Mouse (Mus musculus): ENCODE data around the gene Hoxd10. TPM values are rescaled to one million over a fixed set of nuclear protein-coding genes. Genes with fewer than 3 reads are reported as not detected.
A peak's percentile ranks its signal among the peaks of the same experiment; 100 is the strongest.

The Hoxd10 gene
- polyA plus RNA-seq, 1 experiment from 2014 or later, result 90.2 TPM

DNA sequence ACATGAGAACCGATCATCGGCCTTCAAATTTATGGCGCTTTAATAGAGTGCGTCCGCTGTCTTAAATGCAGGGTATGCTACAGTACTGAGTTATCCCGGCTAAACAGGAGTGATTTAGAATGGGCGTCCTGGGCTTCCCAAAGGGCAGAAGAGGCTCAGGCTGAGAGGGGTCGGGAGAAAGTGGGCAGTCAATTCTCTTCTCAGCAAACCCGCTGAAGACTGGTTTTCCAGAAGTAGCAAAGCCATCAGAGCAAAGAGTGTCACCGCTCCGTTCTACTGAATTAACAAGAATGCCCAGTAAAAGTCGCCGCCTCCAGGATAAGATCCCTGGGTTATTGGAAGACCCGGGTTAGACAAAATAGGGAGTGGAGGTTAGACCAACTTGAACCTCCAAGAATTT lies 48.1 kb downstream of the Hoxd10 start:
- Histone ChIP-seq H3K4me1 (ENCODE audit: control insufficient read depth, insufficient read depth, low read length) (peaks cover 65% of the 10 kb centered on the region), H3K36me3 (ENCODE audit: control insufficient read depth, insufficient read depth, low read length) (peaks cover 7% of the 10 kb centered on the region; the same call in 1 of the 2 replicates), H3K9ac (replicated peaks; ENCODE audit: low read depth, low read length) (peak overlapping the region; percentile 55; the same call in 1 of the 2 replicates), H3K27me3 (ENCODE audit: control insufficient read depth, insufficient read depth, low read length) (no peaks in the 10 kb centered on the region), H3K4me2 (ENCODE audit: low read depth, low read length) (peak overlapping the region; percentile 66), H3K9me3 (ENCODE audit: control insufficient read depth, low read length) (no peaks in the 10 kb centered on the region), H3K27ac (ENCODE audit: low read depth, low read length) (peak overlapping the region; percentile 92), H3K4me3 (ENCODE audit: low read depth, low read length) (peak overlapping the region; percentile 27)
- ATAC-seq (ENCODE audit: low read depth), result no peak
- 3% methylated on average over 14 of the region's 14 CpGs for WGBS

DNA sequence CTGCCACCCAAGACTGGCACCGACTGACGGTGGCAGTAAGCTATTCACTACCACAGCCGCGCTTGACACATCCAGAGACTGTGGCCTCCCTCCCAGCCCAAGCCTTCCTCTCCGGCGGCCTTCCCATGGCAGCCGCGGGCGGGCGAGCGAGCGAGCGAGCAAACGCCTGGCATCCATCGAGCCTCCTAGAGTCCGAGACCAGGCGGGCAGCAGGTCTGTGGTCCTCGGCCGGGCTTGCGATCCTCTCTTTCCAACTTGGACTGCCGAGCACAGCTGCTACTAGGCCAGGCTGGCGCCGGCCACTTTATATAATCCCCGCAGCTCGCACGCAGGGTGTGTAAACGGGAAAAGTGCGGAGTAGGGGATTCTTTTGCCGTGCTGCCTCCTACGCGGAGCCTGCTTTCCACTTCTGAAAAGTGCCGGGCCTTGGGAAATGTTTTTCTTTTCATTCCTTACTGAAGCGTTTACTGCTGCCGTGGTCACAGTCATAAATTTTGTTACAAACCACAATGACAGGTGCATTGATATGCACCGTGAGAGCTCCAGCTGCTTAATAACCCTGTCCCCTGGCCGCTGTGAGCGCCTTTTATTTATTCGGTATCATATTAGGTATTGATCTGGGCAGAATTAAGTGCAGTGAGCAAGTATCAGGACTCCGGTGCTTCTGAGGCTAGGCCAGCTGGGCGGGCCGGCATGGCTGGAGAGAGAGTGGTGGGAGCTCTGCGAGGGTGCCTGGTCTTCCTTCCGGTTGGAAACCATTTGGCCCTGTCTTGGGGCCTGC lies 48.8 kb downstream of the Hoxd10 start:
- Histone ChIP-seq H3K4me2 (ENCODE audit: low read depth, low read length) (peak overlapping the region; percentile 66), H3K36me3 (ENCODE audit: control insufficient read depth, insufficient read depth, low read length) (0 out of 2 replicates have a peak, but pooled peaks cover 3% of the 10 kb centered on the region), H3K4me3 (ENCODE audit: low read depth, low read length) (peak overlapping the region; percentile 27), H3K27ac (ENCODE audit: low read depth, low read length) (peak overlapping the region; percentile 92), H3K9ac (replicated peaks; ENCODE audit: low read depth, low read length) (peak overlapping the region; percentile 55), H3K9me3 (ENCODE audit: control insufficient read depth, low read length) (no peaks in the 10 kb centered on the region), H3K27me3 (ENCODE audit: control insufficient read depth, insufficient read depth, low read length) (no peaks in the 10 kb centered on the region), H3K4me1 (ENCODE audit: control insufficient read depth, insufficient read depth, low read length) (peaks cover 65% of the 10 kb centered on the region)
- under 1% methylated on average over 43 of the region's 43 CpGs for WGBS
- ATAC-seq (ENCODE audit: low read depth), result peak; percentile 41; the same call in 1 of the 2 replicates

DNA sequence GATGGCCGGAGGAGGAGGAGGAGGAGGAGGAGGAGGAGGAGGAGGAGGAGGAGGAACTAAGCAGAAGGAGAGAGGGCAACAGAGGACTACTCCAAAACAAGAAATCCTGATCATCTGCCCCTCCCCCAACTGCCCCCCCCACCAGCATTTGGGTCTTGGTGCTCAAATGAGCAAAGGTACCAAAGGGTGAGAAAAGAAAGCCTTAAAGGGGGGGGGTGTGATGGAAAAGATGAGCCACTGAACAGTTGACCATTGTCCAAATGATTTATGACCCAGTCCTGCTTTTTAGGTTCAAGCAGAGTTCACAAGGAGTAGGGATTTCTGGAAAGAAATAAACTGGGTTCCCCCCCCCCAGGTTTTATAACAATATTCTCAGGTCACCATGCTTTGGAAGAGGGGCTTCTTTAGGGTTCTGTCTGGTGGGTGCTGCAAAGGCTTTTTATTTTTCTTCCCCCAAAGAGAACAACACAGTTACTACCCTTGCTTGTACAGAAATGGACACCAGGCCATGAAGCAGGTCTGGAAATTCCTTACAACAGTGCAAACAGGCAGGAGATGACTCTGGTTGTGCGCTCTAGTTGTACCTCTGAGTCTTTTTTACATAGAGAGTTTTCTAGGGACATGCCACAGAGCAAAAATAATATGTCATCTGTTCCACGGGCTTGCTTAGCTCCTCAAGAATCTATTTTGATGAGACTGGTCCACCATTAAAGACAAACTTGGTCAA lies 49.7 kb downstream of the Hoxd10 start:
- no peak overlapping the region for H3K4me3 ChIP-seq (ENCODE audit: low read depth, low read length)
- H3K27me3 ChIP-seq (ENCODE audit: control insufficient read depth, insufficient read depth, low read length), result no peaks in the 10 kb centered on the region
- no peak for ATAC-seq (ENCODE audit: low read depth)
- 31% methylated on average over 2 of the region's 3 CpGs for WGBS
- no peak overlapping the region for H3K9ac ChIP-seq (replicated peaks; ENCODE audit: low read depth, low read length)
- H3K9me3 ChIP-seq (ENCODE audit: control insufficient read depth, low read length), result no peaks in the 10 kb centered on the region
- no peak overlapping the region for H3K4me2 ChIP-seq (ENCODE audit: low read depth, low read length)
- H3K27ac ChIP-seq (ENCODE audit: low read depth, low read length), result peak overlapping the region; percentile 25; the same call in 1 of the 2 replicates
- peaks cover 65% of the 10 kb centered on the region for H3K4me1 ChIP-seq (ENCODE audit: control insufficient read depth, insufficient read depth, low read length)
- H3K36me3 ChIP-seq (ENCODE audit: control insufficient read depth, insufficient read depth, low read length), result peaks cover 6% of the 10 kb centered on the region; the same call in 1 of the 2 replicates

DNA sequence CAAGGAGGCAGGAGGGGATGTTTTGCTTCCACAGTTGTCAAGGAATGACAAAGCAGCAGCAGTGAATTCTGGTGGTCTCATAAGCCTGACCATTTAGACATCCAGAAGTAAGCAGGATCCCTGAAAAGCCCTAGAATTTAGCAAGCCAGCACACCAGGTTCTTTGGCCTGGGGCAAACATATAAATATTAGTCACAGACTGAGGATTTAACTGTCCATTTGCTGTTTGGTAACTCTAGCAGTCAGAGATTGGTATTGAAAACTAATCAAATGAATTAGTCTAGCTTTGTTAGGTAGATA lies 50.2 kb downstream of the Hoxd10 start:
- no peak overlapping the region for H3K9ac ChIP-seq (replicated peaks; ENCODE audit: low read depth, low read length)

More for the DNA sequence above, 50.2 kb downstream of the Hoxd10 start:
- Histone ChIP-seq H3K27me3 (ENCODE audit: control insufficient read depth, insufficient read depth, low read length) (no peaks in the 10 kb centered on the region), H3K4me2 (ENCODE audit: low read depth, low read length) (no peak overlapping the region), H3K9me3 (ENCODE audit: control insufficient read depth, low read length) (no peaks in the 10 kb centered on the region), H3K36me3 (ENCODE audit: control insufficient read depth, insufficient read depth, low read length) (peaks cover 11% of the 10 kb centered on the region), H3K4me1 (ENCODE audit: control insufficient read depth, insufficient read depth, low read length) (peaks cover 65% of the 10 kb centered on the region), H3K4me3 (ENCODE audit: low read depth, low read length) (no peak overlapping the region), H3K27ac (ENCODE audit: low read depth, low read length) (peak overlapping the region; percentile 25; the same call in 1 of the 2 replicates)
- no peak for ATAC-seq (ENCODE audit: low read depth)

MicroRNAs within 50 kb of the gene (microRNA counts, 519-probe panel; counts per million panel counts)
- microRNA mmu-miR-10b, result 7,007 counts per million, percentile 97 among the panel's probes with 10 or more counts

Small RNA genes within 50 kb of the gene (microRNA-seq; reads per million reads assigned to microRNA genes)
- not detected for gene Gm44463
- gene Mir10b, result 203,566 reads per million, percentile 100 among the genes with 10 or more reads in this experiment

Other genes starting within 250 kb of the Hoxd10 start
- 56.4 and 57.6 TPM in 2 replicates for gene Lnpk, start 112.5 kb upstream of the Hoxd10 start, polyA plus RNA-seq (2014; fragmentation: Nextera tagmentation; extraction: Ambion mirVana)
- gene Evx2, start 32.4 kb upstream of the Hoxd10 start, polyA plus RNA-seq (2014; fragmentation: Nextera tagmentation; extraction: Ambion mirVana), result 0.36 and 0.55 TPM in 2 replicates
- gene Hoxd13, start 23.6 kb upstream of the Hoxd10 start, polyA plus RNA-seq (2014; fragmentation: Nextera tagmentation; extraction: Ambion mirVana), result not detected in 2 replicates
- gene Hoxd12, start 16.9 kb upstream of the Hoxd10 start, polyA plus RNA-seq (2014; fragmentation: Nextera tagmentation; extraction: Ambion mirVana), result not detected in 2 replicates
- gene Hoxd11, start 12.4 kb upstream of the Hoxd10 start, polyA plus RNA-seq (2014; fragmentation: Nextera tagmentation; extraction: Ambion mirVana), result 0.09 TPM in 1 of 2 replicates, not detected in the other
- 20.9 and 37.4 TPM in 2 replicates for gene Hoxd9, start 5.8 kb downstream of the Hoxd10 start, polyA plus RNA-seq (2014; fragmentation: Nextera tagmentation; extraction: Ambion mirVana)
- 19.9 and 23.6 TPM in 2 replicates for gene Hoxd8, start 12.7 kb downstream of the Hoxd10 start, polyA plus RNA-seq (2014; fragmentation: Nextera tagmentation; extraction: Ambion mirVana)
- 13.5 and 13.9 TPM in 2 replicates for gene Hoxd3, start 20.0 kb downstream of the Hoxd10 start, polyA plus RNA-seq (2014; fragmentation: Nextera tagmentation; extraction: Ambion mirVana)
- gene Hoxd4, start 20.0 kb downstream of the Hoxd10 start, polyA plus RNA-seq (2014; fragmentation: Nextera tagmentation; extraction: Ambion mirVana), result 4.7 and 5.5 TPM in 2 replicates
- gene Gm28230, start 34.8 kb downstream of the Hoxd10 start, polyA plus RNA-seq (2014; fragmentation: Nextera tagmentation; extraction: Ambion mirVana), result 1.4 and 2.5 TPM in 2 replicates
- gene Hoxd1, start 71.1 kb downstream of the Hoxd10 start, polyA plus RNA-seq (2014; fragmentation: Nextera tagmentation; extraction: Ambion mirVana), result 0.32 and 4.6 TPM in 2 replicates
- 163 and 177 TPM in 2 replicates for gene Mtx2, start 133.9 kb downstream of the Hoxd10 start, polyA plus RNA-seq (2014; fragmentation: Nextera tagmentation; extraction: Ambion mirVana)

Measured in neural tube, embryonic 14.5 days (tissue).